ENCODE assay signal across 8 mouse cellular contexts in genomic region chr10:118507630-118508029, GRCm38 (mm10).
DNase-seq lines count a peak whose midpoint lies in the region; ATAC-seq lines count a peak whose summit lies in the region.

No protein-coding gene starts in this region.

- peak; percentile 13 for DNase-seq in hindbrain, embryonic 11.5 days (ENCODE audit: low spot score)
- DNase-seq in 416B (ENCODE audit: low read depth) = peak; percentile 28
- DNase-seq in T-cell, adult 2 months (ENCODE audit: low spot score) = peak; percentile 13
- DNase-seq in induced T-regulatory cell, adult 2 months (ENCODE audit: low read depth) = peak; percentile 74
- DNase-seq in ovary, postnatal 10 days (ENCODE audit: low spot score) = no peak

- WGBS in hindbrain, embryonic 11.5 days = 64% methylated on average over 2 of the region's 2 CpGs
- WGBS in hindbrain, embryonic 12.5 days = 56% methylated on average over 2 of the region's 2 CpGs

- H3K4me2 ChIP-seq in hindbrain, embryonic 11.5 days (replicated peaks; ENCODE audit: low read depth, low read length) = no peak overlapping the region
- no peak overlapping the region for H3K4me2 ChIP-seq in hindbrain, embryonic 12.5 days (replicated peaks)

- no peaks in the 10 kb centered on the region for H3K9me3 ChIP-seq in hindbrain, embryonic 11.5 days (ENCODE audit: control insufficient read depth, low read length)
- no peaks in the 10 kb centered on the region for H3K9me3 ChIP-seq in hindbrain, embryonic 12.5 days (replicated peaks)

- no peaks in the 10 kb centered on the region for H3K27me3 ChIP-seq in hindbrain, embryonic 11.5 days (ENCODE audit: control insufficient read depth, insufficient read depth, low read length)
- no peaks in the 10 kb centered on the region for H3K27me3 ChIP-seq in hindbrain, embryonic 12.5 days

- no peaks in the 10 kb centered on the region for H3K36me3 ChIP-seq in hindbrain, embryonic 11.5 days (ENCODE audit: control insufficient read depth, insufficient read depth, low read length)
- H3K36me3 ChIP-seq in hindbrain, embryonic 12.5 days = no peaks in the 10 kb centered on the region

- peak; percentile 31; the same call in 1 of the 2 replicates for ATAC-seq in hindbrain, embryonic 11.5 days (ENCODE audit: low FRiP score)
- ATAC-seq in hindbrain, embryonic 12.5 days (ENCODE audit: low FRiP score) = no peak
- ATAC-seq in monocyte, adult 5-6 weeks (replicated peaks; ENCODE audit: insufficient number of reproducible peaks, low FRiP score, low TSS enrichment, poor library complexity, severe bottlenecking) = 0 out of 2 replicates have a peak, but pooled peaks have one; percentile 31
- no peak; the same call in 1 of the 2 replicates for ATAC-seq in megakaryocyte-erythroid progenitor cell, adult 5-6 weeks (replicated peaks; ENCODE audit: low FRiP score, low TSS enrichment, poor library complexity, severe bottlenecking)

- no peak overlapping the region for H3K9ac ChIP-seq in hindbrain, embryonic 11.5 days (ENCODE audit: low read depth, low read length)
- no peak overlapping the region for H3K9ac ChIP-seq in hindbrain, embryonic 12.5 days

- H3K27ac ChIP-seq in hindbrain, embryonic 11.5 days (ENCODE audit: low read depth, low read length) = no peak overlapping the region
- no peak overlapping the region for H3K27ac ChIP-seq in hindbrain, embryonic 12.5 days

- H3K4me3 ChIP-seq in hindbrain, embryonic 11.5 days (ENCODE audit: low read depth, low read length) = no peak overlapping the region
- no peak overlapping the region for H3K4me3 ChIP-seq in hindbrain, embryonic 12.5 days

- H3K4me1 ChIP-seq in hindbrain, embryonic 11.5 days (replicated peaks; ENCODE audit: control insufficient read depth, insufficient read depth, low read length) = no peaks in the 10 kb centered on the region
- peaks cover 8% of the 10 kb centered on the region for H3K4me1 ChIP-seq in hindbrain, embryonic 12.5 days

Comparison
In these comparisons a context has a peak if more than half of its experiments do, and no peak if none do; other contexts are left out.
1. ATAC-seq: peak in hindbrain, embryonic 11.5 days (single experiment) and monocyte, adult 5-6 weeks (single experiment); none in hindbrain, embryonic 12.5 days (single experiment) and megakaryocyte-erythroid progenitor cell, adult 5-6 weeks (single experiment).